Mouse (Mus musculus): ENCODE measurements around the gene Fam71e2. TPM values are rescaled to one million over a fixed set of nuclear protein-coding genes. Genes with fewer than 3 reads are reported as not detected.
"Not testable (repeated sequence)": the region's sequence is repeated elsewhere in the genome, so short reads cannot be mapped to it uniquely, and the experiment has no call there.

Gene Fam71e2
- total RNA-seq (2015) (not detected in 2 replicates), total RNA-seq (2017) (not detected in 2 replicates)

- no peak for ATAC-seq (replicated peaks; ENCODE audit: poor library complexity)
Observed at GRCm38 (mm10) chr7:4771202-4771601, at the start of gene Fam71e2. Fam71e2 (minus strand) TSS chr7:4771302.

DNA sequence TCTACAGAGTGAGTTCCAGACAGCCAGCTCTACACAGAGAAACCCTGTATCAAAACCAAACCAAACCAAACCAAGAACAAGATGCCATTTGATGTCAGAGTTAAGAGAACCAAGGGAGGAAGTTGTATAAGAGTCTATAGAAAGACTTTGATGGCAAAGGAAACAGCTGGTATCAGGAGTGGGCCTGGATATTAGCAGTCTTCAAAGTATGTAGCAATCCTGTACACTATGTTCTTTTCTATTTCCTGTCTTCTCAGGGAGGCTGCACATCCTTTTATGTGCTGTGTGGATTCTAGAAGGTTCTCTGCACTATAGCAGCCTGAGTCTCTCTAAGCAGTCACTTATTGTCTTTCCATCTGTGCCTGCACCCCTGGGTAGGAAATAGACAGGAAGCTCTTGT is 45.5 kb upstream of the Fam71e2 start:
- no peak for ATAC-seq (replicated peaks; ENCODE audit: poor library complexity)

DNA sequence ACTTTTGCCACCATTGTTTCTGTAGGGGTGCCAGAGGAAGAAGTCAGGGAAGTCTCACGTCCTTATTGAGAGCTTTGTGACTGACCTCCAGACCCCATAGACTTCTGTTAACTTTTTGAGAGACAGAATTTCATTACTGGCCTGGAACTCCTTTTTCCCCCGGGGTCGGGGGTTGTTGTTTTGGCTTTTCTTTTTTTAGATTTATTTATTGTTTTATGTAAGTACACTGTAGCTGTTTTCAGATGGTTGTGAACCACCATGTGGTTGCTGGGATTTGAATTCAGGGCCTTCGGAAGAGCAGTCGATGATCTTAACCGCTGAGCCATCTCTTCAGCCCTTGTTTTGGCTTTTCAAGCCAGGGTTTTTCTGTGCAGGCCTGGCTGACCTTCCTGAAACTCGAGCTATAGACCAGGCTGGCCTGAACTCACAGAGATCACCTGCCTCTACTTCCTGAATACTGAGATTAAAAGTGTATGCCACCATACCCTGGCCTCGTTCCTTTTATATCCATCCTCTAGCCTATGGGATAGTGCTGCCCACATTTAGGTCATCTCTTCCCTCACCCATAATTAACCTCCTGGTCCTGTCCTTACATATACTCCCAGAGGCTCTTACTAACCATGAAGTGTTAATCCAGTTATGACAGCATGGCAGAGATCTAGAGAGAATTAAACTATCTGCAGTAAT is 42.1 kb upstream of the Fam71e2 start:
- no peak for ATAC-seq (replicated peaks; ENCODE audit: poor library complexity)

DNA sequence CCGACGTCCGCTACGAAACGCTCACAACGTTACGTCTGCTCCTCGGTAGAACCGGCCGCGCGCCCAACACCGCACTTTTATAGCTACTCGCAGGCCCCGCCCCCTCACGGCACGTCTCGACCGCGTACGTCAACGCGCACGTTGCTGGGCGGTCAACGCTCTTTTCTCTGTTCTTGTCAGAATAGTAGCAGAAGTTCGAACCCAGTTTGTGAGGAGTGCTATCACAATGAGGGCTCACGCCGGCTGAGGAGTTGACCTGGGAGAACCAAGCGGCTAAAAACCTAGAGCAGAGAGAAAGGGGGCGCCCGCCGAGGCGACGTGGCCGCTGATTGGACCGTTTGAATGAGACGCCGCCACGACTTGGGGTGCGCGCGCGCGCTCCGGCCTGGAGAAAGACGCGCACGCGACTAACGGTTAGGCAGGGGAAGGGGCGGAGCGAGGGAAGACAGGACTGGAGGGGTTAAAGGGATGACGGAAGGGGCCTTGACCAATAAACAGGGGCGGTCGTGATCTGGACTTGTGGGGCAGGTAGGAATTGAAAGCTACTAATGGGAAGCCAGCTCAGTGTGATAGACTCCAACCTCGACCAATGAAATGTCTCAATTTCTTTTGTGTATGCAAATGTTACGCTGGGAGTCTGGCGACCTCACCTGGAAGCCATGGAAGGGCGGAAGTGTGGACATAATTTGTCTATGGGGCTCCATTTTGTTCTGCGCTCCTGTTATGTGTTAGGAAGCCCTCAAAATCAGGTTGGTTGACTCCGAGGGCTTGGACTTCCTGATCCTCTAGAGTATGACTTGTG is 41.4 kb upstream of the Fam71e2 start, which contains the start of gene Ube2s:
TSS of gene Ube2s (minus strand) at position 288 of the 802 bp plus-strand sequence.
- ATAC-seq (replicated peaks; ENCODE audit: poor library complexity), result peak; percentile 92

DNA sequence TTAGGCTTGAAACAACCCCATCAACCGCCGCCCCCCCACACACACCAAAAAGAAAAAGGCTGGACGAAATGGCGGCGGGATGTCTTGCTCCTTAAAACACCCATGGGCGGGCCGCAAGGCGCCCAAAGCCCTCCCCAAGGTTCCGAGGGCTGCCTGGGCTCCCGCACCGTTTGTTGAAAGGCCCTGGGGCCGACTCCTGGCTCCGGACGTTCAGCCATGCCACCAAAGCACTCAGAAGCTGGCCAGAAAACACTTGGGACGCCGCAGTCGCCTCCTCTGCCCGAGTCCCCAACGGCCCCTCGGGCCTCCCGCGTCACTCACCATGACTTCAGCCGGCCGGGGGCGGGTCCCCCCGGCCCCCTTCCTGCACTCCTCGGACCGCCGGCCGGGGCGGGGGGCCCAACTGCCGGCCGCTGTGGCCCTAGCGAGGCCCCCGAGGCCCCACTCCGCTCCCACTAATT is 40.8 kb upstream of the Fam71e2 start:
- ATAC-seq (replicated peaks; ENCODE audit: poor library complexity), result no peak; the same call in 1 of the 2 replicates

GRCm38 (mm10) chr7:4811131-4811530 is 40.0 kb upstream of the Fam71e2 start:
- not testable (repeated sequence) for ATAC-seq (replicated peaks; ENCODE audit: poor library complexity)

- ATAC-seq (replicated peaks; ENCODE audit: poor library complexity), result peak; percentile 97
Observed at GRCm38 (mm10) chr7:4806716-4807115, 35.6 kb upstream of the Fam71e2 start.

- ATAC-seq (replicated peaks; ENCODE audit: poor library complexity), result no peak
Observed at GRCm38 (mm10) chr7:4802247-4802646, 31.1 kb upstream of the Fam71e2 start.

GRCm38 (mm10) chr7:4795767-4796433 is 24.8 kb upstream of the Fam71e2 start:
- ATAC-seq (replicated peaks; ENCODE audit: poor library complexity), result peak; percentile 30

- ATAC-seq (replicated peaks; ENCODE audit: poor library complexity), result no peak
Observed at GRCm38 (mm10) chr7:4794631-4795168, 23.6 kb upstream of the Fam71e2 start.

DNA sequence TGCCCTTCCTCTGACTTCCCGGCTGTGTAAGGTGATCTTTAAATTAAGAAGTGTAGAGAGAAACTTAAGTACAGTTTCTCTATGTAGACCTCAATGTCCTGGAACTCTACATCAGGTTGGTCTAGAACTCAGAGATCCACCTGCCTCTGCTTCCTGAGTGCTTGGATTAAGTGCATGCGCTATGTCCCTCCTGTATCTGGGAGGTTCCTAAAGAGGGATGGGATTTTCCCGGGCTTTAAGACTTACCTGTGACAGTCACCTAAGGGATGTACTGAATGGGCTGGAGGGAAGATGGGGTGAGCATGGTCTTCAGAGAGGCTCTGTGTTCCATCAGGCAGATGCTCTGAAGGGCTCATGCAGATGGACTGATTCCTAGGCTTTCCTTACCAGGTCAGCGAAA is 22.6 kb upstream of the Fam71e2 start:
- ATAC-seq (replicated peaks; ENCODE audit: poor library complexity), result no peak

DNA sequence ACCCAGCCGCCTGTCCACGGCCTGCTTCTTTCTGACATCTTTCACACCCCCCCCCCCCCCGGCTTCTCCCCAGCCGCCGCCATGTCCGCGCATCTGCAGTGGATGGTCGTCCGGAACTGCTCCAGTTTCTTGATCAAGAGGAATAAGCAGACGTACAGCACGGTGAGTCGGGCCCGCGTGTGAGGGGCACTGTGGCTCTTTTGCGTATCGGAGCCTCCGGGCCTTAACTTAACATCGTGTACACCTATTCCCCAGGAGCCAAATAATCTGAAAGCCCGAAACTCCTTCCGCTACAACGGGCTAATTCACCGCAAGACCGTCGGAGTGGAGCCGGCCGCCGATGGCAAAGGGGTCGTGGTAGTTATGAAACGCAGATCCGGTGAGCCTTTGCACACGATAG is 22.1 kb upstream of the Fam71e2 start:
- ATAC-seq (replicated peaks; ENCODE audit: poor library complexity), result not testable (repeated sequence)

GRCm38 (mm10) chr7:4792278-4793212 is 21.4 kb upstream of the Fam71e2 start, which contains the start of gene Rpl28:
Rpl28 (plus strand) TSS chr7:4792874.
- peak; percentile 71 for ATAC-seq (replicated peaks; ENCODE audit: poor library complexity)

DNA sequence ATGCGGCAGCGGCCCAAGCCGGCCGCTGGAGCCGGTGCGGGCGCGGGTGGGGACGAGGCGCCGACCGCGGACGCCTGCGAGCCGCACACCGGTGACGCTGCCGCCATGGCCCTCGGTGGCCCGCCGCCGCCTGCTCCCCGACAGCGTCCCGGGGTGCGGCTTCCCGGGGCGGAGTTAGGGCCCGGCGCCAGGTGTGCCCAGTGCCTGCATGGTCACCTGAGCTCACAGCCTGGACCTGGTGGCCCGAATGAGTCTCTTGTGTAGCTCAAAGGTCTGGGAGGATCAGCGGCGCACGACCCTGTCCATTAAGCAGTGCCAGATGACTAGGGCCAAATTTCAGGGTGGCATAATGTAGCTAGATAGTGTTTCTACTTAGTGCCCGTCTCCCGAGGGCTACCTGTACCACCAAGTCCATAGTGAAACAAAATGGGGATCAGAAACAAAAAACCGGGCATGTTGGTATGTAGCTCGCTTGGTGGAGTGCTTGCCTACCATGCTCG is 18.4 kb upstream of the Fam71e2 start, which contains the start of gene Tmem238:
TSS of gene Tmem238 (minus strand) at position 221 of the 500 bp plus-strand sequence.
- ATAC-seq (replicated peaks; ENCODE audit: poor library complexity), result peak; percentile 8; the same call in 1 of the 2 replicates

- ATAC-seq (replicated peaks; ENCODE audit: poor library complexity), result peak; percentile 54
Observed at GRCm38 (mm10) chr7:4788499-4789435, 17.7 kb upstream of the Fam71e2 start.

DNA sequence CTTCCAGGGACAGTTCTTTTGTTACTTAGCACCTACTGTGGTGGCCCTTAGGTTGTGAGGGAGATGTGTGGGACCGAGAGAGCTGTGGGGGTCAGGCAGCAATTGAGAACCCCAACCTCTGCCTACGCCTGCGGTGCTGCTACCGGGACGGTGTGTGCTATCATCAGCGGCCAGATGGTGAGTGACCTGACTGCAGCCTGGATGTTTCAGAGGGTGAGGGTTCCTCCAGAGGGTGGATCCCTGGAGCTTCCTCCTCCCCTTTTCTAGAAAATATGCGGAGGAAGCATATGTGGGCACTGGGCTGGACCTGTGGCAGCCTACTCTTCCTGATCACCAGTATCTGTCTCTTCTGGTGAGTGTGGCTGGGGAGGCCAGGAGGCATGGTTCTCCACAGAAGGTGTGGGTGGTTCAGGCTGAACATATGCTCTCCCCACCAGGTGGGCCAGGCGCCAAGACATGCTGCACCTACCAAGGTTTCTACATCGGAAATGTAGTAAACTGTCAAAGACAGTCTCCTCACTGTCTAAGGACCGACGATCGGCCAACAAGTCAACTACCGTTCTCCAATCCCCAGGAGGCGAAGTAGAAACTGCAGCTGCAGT is 12.7 kb upstream of the Fam71e2 start:
- peak; percentile 42 for ATAC-seq (replicated peaks; ENCODE audit: poor library complexity)

DNA sequence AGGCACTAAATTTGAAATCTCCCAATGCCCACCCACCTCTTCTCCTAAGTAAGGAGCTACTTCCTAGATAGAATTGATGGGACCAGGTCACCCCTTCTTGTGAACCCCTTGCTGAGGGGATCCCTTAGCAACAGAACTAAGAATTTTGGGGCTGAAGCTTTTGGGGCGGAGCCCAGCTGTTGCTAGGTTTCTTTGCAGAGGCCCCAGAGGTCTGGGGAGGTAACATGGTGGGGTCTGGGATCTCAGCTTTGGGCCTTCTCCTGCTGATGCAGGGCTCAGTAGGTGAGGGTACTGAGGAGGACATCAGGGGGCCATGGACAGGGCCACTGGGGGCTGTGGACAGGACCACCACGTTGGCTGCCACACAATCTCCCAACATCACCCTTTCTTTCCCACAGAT is 11.7 kb upstream of the Fam71e2 start, which contains the start of the genes Il11 and Tmem190:
TSS of gene Il11 (minus strand) at position 101 of the 400 bp plus-strand sequence.
TSS of gene Tmem190 (plus strand) at position 179 of the 400 bp plus-strand sequence.
- ATAC-seq (replicated peaks; ENCODE audit: poor library complexity), result no peak

DNA sequence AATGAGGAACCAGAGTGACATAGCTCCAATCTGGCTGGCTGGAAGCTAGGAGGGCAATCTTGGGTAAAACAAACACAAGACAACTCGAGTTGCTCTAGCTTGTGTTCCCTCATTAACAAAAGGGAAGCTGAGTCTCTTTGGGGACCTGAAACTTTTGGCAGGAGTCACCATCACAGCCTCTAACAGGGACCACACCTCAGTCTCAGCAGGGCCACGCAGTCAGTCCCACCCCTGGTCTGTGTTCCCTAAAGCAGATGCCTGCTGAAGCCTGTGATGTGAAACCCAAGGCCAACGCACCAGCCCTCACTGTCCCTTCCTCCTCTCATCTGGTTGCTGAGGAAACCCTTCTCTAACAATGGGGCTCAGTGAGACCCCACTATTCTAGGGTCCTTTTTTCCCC is 11.0 kb upstream of the Fam71e2 start:
- ATAC-seq (replicated peaks; ENCODE audit: poor library complexity), result peak; percentile 27; the same call in 1 of the 2 replicates

Measured in megakaryocyte progenitor cell, adult 5-6 weeks (primary cell).